Mouse (Mus musculus) CH12F3 (cell line): ENCODE results near the gene Msx2.

Experiments
- in situ Hi-C: fragments of 300-500 bp; cut with MboI; formaldehyde crosslinking; loops from 2 replicates; pipeline ENCODE4 v1.14.3; 2020; ENCODE audit warnings: low sequenced_read_pairs

Msx2 gene

DNA sequence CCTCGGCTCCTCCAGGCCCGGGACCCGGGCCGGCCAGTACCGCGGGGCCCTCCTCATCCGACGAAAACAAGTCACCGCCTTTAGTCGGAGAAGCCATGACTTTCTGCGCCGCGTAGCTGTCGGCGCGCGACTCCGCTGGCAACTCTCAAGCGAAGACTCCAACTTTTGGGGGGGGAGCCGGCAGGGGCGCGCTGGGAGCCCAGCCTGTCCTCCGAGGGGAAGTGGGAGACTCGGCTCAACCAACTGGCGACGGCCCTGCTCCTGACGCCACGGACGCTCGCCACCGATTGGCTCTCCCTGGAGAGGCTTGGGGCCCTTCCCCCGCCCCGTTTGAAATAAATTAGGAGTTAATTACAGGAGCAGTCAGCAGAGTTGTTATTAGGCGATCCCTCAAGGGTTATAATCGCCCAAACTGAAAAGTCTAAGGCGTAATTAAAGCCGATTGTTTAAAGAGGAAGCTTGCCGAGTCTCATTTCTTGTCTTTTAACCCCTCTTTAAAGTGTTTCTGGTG lies at the start of gene Msx2:
TSS of gene Msx2 (minus strand) at position 461 of the 511 bp plus-strand sequence.
- in situ Hi-C loops = no loop called here

DNA sequence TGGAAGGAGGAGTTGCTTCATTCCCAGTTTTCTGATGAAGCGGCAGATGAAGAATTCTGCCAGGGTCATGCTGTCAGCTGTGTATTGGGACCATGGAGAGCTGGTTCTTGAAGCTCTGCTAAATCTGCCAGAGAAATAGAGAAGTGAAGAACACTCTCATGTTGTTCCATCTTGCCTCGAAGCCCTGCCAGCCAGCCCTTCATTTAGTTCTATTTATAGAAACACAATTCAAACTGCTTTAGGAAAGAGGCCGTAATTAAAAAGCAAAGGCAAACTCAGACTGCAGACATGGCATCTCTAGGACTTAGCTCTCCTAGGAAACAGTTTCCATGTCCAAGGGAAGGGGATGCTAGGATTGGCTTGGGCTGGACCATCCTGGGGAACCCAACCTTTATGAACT lies 48.6 kb upstream of the Msx2 start:
- in situ Hi-C loops = no loop called here

DNA sequence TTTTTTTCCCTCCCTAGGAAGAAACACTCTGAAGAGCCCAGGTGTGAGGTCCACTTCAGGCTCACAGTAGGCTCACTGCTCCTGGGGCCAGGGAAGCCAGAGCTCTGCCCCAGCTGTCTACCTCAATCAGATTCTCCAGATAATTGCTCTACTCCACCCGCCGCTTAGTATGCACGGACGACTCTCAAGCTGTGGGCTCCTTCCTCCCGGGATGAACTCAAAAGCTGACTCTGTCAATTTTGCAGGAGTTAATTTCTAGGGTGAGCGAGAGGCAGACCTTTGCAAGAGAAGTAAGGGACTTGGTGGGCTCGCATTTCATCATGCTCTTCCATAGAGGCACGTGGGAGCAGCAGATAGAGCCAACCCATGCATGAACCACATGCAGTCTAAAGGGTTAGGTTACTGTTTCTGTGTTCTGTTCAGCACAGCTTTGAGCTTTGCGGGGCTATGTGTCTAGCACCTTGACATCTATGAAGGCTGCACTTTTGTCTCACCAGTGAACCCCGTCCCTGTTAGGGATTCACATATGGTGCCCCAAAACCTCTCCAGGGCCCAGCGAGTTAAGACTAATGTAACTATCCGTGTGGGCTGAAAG lies 47.6 kb upstream of the Msx2 start:
- in situ Hi-C loops = no loop called here

DNA sequence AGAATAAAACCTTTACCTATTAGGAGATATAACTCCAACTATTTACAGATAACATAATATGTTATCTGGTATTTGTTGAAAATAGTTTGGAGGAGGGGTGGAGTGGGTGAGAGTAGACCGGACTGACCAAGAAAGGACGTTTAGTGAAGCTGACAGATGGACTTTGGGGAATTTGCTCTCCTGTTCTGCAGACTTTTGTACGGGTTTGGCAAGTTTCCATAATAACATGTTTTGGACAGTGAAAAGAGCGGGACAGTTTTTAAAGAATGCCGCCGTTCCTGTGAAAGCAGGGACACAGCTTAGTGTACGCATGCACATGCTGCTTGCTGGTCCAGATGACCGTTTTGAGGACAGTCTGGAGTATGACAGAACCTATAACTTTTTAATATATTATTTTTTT lies 46.9 kb upstream of the Msx2 start:
- in situ Hi-C loops = no loop called here

DNA sequence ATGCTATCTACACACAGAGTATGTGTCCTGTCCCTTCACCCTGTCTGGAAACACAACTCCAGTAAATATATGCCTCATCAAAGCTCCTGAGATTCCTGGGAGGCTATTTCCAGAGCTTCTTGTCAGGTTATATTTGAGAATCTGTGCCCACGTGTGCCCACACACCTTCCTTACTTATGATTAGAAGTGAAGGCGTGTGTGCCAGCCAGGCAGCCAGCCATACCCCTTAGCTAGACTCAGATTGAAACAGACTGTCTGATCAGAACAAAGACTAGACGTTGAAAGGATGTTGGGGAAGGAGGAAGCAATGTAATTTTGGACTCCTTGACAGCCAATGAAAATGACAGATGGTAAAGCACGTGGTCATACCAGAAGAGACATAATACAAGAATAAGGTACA lies 45.4 kb upstream of the Msx2 start:
- in situ Hi-C loops = no loop called here

DNA sequence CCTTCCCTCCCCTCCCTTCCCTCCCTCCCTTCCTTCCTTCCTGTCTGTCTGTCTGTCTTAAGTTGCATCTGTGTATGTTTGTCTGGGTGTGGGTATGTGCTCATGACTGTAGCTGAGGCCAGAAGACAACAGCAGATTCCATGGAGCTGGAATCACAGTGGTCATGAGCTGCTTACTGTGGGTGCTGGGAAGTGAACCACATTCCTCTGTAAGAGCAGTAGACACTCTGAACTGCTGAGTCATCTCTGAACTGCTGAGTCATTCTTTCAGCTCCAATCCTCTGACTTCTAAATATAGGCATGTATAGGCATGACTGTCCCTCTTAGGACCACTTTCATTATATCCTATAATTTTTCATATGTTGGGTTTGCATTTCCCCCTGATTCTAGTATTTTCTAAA lies 41.7 kb upstream of the Msx2 start:
- in situ Hi-C loops = no loop called here

DNA sequence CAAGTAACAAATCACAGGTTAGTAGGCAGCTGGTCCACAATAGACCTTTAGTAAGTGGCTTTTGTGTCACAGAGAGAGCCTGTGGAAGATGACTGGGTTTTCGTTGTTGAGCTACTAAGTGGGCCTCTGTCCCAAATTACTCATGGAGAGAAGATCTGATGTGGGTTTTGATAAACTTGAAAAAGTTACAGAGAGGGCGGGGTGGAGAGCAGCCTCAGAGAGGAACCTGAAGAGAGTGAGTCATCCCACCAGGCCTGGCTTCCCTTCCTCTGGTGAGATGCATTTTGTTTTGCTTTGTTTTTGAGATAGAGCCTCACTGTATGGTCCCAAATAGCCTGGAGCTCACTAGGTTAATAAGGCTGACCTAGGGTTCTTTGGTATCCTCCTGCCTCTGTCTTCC lies 38.5 kb upstream of the Msx2 start:
- in situ Hi-C loops = no loop called here

DNA sequence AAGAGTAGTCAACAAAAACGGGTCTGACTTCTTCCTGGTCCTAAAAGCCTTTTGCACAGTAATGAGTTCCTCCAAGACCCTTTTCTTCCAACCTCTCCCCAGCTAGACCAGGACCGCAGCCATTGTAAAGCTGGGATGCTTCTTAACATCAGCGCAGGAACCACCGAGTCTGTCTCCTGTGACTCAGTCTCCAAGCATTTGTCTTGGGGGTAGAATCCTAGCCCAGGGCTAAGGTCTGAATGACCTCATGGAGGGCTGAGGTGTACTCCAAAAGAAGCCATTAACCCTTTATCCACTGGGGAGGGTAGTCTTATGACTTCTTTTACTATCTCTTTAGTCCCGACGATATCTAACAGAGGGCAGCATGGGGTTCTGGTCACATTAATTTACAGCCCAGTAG lies 29.5 kb upstream of the Msx2 start:
- in situ Hi-C loops = no loop called here

DNA sequence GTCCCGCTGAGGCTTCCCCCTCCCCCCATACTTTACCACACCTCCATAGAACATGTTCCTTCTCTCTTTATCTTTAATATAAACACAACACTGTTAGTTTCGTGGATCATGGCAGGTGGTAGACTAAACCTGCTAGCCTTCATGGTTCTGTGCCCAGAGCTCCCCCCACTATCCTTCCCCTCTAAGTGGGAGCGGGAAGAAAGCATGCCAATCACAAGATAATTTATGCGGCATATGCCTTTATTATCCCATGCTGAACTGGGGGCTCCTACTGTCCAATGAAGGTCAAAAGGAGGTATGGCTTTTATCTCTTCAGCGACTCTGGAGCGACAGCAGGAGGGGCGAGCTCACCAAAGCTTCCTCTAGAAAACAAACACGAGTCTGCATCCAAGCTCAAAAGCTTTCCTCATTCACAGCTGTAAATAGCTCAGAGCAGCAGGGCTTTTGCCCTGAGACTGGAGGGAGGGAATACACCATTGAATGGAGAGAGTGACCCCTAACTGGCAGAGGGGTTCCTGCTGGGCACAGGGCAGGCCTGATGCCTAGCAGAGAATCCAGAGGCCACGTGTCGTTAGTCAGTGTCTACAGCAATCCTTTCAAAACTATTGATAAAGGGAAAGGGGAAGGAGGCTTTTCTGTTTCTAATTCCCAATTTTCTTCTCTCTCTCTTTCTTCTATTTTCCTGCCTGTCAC lies 28.8 kb upstream of the Msx2 start:
- in situ Hi-C loops = no loop called here

DNA sequence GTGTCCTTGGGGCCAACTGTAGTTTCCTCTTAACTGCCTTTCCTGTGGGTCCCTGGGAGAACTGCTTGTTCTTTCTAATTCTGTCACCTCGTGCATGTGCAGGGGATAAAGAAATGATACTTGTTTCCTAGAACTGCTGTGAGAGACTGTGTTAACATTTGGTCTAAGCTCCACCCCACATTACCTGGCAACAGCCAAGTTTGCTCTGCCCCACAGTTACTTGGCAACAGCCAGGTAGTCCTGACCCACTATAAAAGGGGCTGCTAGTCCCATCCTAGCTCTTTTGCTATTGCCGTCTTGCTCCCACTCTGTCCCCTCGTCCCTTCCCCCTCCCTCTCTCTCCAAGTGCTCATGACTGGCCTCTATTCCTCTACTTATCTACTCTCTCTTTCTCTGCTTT lies 28.2 kb upstream of the Msx2 start:
- in situ Hi-C loops = no loop called here

DNA sequence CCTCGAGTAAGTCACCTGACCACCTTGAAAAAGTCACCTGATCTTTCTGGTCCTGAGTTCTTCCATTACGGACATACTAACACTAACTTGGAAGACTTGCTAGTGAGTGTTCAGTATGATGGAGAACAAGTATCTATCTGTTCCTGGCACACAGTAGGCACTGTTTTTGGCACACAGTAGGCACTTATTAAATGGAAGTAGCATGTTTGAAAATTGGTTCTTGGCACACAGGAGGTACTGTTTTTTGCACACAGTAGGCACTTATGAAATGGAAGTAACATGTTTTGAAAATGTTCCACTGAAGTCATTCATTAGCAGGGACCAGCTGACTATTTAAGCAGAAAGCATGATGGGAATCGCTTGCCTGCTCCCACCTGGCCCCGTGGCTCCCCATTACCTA lies 13.6 kb upstream of the Msx2 start:
- in situ Hi-C loops = no loop called here

DNA sequence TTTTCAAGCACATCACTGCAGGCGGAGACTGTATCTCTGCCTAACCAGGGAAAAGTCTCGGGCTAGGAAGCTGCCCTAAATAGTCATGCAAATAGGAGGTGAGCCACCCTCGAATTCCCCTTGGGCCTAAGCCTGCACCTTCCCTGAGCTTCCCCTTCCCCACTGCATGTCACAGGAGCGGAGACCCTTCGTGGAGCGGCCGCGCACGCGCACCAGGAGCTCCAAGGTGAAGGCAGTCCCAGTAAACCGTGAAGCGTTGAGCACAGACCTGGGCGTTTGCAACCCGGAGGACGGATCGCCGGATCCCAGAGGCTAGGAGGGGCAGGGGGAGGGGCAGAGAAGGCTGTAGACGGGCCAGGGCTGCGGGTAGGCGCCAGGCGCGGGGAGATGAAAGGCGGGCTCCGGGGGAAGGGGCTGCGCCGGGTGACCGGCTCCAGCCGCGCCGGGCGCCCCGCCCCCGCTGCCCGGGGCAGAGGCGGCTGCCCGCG lies 2.9 kb upstream of the Msx2 start:
- in situ Hi-C loops = no loop called here

DNA sequence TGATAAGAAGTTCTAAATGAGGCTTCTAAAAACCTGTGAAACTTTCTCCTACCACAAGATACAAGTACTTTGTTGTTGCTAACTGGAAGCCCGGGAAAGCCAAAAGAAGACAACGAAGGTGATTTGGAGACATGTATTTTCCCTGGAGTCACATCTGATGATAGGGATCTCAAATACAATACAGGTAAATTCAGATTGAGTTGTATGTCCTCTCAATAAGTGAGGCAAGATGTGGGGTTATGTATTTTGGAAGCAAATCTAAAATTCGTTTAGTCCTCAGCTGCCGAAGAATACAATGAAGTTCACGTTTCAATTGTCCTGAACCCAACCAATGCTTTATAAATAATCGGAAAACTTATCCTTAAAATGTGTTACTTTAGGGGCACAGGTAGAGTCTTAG lies 1.6 kb upstream of the Msx2 start:
- in situ Hi-C loops = no loop called here

DNA sequence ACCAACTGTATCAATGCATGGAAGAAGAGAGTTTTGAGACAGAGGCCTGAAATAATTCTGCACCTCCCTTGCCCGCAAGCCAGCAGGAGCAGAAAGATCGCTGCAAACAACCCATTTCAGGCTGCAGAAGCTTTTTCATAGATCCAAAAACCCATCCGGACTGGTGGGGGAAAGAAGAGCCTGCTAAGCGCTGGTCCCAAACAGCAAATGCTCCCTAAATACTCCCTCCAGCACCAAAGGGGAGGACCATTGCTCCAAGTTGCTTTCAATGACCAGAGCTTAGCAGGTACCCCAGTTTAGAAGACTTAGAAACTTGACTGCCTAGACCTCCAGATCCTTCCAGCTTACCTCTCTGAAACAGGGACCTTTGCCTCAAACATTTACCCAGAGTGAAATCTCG lies 1.1 kb upstream of the Msx2 start:
- in situ Hi-C loops = no loop called here

DNA sequence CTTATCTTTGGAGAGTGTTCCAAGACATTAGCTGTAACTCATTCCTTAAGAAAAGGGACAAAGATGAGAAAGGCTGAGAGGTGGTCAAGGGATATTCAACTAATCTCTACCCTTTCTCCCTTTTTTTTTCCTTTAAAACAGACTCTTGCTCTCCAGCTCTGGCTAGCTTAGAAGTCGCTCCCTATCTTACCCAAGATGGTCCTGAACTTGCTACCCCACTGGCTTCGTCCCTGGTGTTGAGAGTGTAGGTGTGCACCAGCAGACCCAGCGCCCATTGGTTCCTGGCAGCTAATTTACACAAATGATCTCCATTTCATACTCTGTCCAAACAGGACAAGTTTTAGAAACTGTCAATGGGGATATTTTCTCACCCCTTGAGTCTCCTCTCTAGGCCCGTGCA lies 417 bp upstream of the Msx2 start:
- in situ Hi-C loops = no loop called here

DNA sequence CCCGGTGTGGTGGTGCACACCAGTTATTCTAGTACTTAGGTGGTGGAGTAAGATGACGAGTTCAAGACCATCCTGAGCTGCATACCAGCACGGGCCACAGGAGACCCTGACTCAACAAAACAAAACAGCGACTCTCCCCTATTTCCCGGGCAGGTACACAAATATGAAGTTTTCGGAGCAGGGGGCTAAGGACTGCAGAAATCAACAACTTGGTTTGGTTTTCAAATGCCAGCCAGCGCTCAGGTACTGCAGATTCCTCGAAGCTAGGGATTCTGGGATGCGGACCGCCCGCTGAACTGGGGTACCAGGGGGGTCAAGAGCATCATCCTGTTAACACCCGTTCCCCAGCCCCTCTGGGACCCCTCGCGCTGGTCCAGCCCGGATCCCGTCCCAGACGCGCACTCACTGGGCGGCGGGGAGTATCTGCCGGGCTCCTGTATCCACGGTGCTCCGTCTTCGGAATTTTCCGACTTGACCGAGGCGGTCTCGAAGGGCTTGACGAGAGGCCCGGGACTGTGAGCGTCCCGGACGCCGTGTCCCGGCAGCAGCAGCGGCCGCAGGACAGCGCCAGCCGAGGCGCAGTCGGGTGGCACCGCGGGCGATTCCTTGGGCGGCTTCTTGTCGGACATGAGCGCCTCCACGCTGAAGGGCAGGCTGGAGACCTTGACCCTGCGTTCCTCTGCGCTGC lies 804 bp downstream of the Msx2 start:
- in situ Hi-C loops = no loop called here

DNA sequence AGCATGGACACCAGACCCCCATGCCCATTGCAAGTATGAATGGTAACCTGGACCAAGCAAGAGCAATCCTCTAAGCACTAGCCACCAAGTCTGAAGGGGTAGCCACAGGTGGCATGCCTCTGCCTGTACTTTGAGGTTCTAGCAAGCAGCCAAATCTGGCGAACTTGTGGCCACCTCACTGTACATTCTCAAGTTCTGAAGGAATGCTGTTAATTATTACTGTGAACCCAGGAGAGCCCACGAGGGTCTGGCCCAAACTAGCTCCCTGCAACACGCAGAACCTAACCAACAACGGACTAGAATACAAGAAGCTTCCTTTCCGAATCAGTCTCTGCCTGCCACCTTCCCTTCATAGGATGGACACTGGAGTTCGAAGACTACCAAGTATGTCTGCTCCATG lies 1.5 kb downstream of the Msx2 start:
- in situ Hi-C loops = no loop called here

DNA sequence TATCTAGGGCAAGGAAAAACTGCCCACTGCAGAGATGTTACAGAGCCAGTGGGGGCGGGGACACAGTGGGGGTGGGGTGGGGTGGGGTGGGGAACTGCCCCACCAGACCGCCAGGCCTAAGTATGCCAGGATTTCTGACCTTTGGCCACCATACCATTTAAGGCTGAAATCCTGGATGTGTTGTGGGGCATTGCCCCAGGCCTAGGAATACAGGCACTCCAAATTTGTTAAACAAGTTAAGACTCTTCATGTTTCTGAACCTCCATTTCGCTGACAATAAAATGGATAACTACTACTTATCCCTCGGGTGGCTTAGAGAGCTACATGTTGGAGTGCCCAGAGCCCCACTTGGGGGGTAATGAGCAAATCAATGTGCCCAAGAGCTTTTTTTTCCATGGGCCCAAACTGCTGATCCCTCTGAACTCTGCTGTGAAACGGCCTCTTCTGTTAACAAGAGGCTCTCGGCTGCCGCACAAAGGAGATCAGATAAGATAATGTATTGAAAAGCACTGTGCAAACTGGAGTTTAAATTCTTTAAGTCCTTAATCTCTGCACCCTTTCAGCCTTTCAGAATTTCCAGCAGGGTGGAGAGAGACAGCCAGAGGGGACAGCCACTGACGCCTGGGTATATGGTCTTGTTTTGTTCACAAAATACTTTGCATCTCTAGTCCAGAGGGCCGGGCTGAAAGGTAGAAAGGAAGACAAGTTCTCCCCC lies 2.3 kb downstream of the Msx2 start:
- in situ Hi-C loops = no loop called here

DNA sequence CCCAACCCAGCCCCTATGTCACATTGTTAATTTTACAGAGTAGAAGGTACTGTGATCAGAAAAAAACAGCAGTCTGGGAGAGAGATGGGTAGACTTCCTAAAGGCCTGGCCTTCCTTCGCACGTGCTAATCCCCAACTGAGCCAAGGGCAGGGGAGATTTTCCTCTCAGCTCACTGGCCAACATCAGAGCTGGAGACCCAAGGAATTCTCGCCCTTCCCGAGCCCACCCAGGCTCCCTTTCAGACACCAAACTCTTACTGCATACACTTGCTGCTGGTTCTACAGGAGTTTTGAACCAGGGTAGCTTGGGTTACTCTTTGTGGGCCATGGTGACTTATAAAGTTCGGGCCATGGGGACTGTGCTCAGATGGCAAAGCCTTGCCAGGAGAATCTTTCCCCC lies 3.1 kb downstream of the Msx2 start:
- in situ Hi-C loops = no loop called here

DNA sequence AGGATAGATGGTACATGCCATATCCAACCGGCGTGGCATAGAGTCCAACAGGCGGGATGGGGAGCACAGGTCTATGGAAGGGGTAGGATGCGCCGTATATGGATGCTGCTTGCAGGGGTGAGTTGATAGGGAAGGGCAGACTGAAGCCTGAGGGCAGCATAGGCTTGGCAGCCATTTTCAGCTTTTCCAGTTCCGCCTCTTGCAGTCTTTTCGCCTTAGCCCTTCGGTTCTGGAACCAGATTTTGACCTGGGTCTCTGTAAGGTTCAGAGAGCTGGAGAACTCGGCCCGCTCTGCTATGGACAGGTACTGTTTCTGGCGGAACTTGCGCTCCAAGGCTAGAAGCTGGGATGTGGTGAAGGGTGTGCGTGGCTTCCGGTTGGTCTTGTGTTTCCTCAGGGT lies 4.7 kb downstream of the Msx2 start:
- in situ Hi-C loops = no loop called here

DNA sequence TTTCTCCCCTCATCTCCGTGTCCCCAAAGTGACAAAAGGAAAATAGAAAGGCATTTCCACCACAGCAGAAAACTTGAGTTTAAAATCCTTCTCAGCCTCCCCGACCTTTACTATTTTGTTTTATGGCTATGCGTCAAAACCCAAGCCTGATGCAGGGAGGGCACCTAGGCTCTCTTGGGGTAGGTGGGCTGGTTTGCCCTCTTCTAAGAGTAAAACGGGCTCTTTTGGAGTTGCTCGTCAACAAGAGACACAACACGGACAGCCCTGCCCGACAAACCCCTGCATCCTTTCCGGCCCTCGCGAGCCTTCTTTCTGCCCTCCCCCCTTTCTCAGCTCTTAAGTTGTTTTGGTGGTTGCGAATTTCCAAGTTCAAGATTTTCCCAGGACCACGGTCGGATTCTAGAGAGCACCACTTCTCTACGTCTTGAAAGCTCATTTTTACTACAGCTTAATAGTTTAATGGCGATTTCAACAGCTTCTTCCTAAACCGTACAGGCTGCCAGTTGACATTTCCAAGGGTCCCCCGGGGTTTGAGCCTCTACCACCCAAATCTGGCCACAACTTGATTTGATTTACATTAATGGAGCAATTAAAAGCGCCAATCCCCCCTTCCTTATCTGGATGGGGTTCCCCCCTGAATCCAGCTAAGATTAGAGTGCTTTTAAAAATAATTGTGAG lies 6.5 kb downstream of the Msx2 start:
- in situ Hi-C loops = no loop called here
